Mouse (Mus musculus) megakaryocyte, embryonic 14.5 days (primary cell): ENCODE results near the gene Satb1.

Experiments used
- FLI1 ChIP-seq: IDR thresholded peaks from 2 replicates; pipeline ENCODE4 v1.6.1; 2012; ENCODE audit warnings: low read length, inconsistent platforms, mixed read lengths
- GATA1 ChIP-seq: IDR thresholded peaks from 3 replicates; pipeline ENCODE4 v1.6.1; 2012; ENCODE audit warnings: mixed read lengths, low read length, inconsistent platforms, borderline replicate concordance

DNA sequence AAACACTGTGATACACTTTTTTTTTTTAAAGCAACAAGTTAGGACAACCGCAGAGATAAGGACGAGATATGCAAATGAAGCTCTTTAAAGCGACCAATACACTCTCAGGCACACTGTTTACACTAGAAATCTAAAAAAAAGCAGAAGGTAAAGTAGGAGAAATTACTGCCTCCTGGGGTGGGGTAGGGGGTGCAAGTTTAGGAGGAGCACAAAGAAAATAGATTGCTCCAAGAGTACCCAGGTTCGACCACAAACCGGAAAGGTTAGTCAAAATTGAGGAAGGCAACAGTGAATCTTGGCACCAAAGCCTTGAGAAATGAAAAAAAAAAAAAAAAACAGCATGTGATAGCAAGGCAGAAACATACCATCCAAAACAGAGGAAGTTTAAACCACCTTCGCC, 18.8 kb downstream of the Satb1 start:
- TF ChIP-seq GATA1 (no peak), FLI1 (no peak)
